Mouse (Mus musculus) layer of hippocampus, postnatal 10 days (tissue): Measurements from ENCODE around the gene Jam2. TPM values are rescaled to one million over a fixed set of nuclear protein-coding genes. Genes with fewer than 3 reads are reported as not detected.

Source experiments
- DNase-seq, 2 experiments: peaks; one replicate each; pipeline ENCODE4 v3.0.0; 2021; ENCODE audit warnings: low spot score in 2 of 2
- total RNA-seq, 2 experiments: library from RNA; stranded (reverse); gene quantifications; 2 replicates each; pipeline ENCODE4 v1.2.3; 2021

Jam2 gene
- total RNA-seq, 2 experiments from 2014 or later: 26.3 to 30.4 TPM

DNA sequence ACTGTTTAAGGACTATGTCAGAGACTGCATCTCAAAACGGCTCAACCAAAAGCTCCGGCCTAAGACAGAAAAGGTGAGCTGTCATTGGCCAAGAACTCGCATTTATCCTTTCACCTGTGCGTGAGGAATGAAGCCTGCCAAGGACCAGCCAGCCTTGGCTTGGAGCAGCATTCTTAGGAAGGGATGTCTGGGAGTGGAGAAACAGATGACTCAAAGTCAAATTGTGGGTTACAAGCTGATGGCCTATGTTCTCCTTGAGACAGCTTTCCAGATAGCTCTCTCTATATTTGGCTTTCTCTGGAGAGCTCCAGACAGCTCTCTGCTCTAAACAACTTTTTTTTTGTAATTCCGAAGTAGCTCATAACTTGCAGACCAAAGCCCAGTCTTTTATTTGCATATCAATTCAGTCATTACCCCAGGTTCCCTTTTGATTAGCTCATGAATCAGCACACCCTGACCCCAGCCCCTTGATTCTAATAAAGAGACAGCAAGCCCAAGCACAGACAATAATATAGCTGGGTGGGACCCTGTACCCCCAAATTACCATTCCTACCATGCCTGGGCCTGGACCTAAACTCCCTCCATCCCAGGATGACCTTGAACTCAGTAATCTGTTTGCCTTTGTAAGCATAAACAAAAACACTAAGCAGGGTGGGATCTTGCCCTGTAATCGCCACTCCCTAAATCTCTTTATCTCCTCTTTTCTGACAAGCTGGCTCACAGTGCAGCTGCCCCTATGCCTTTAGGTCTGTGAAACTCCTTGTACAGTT is 5.1 kb downstream of the Jam2 start:
- no peak for DNase-seq

DNA sequence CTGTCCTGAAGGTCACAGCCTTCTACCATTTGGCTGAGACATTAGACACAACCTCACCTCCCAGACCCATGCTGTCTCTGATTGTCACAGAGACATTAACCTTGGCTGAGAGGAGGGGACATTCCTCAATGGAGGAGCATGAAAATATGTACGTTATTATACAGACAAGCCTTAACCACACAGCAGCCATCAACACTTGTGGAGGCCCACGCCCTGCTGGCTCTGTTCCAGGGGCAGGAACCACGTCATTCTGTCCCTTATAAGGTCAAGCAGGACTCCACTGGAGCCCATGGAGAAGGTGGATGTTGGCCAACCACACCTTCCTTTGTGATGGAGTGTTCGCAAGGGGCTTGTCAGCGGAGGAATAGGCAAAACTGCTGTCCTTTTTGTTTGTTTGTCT is 5.8 kb downstream of the Jam2 start:
- DNase-seq: no peak

- DNase-seq: no peak
These were observed 9.4 kb downstream of the Jam2 start for GRCm38 (mm10) chr16:84783279-84783678.

- DNase-seq: no peak
These were observed 11.0 kb downstream of the Jam2 start for GRCm38 (mm10) chr16:84784966-84785365.

DNA sequence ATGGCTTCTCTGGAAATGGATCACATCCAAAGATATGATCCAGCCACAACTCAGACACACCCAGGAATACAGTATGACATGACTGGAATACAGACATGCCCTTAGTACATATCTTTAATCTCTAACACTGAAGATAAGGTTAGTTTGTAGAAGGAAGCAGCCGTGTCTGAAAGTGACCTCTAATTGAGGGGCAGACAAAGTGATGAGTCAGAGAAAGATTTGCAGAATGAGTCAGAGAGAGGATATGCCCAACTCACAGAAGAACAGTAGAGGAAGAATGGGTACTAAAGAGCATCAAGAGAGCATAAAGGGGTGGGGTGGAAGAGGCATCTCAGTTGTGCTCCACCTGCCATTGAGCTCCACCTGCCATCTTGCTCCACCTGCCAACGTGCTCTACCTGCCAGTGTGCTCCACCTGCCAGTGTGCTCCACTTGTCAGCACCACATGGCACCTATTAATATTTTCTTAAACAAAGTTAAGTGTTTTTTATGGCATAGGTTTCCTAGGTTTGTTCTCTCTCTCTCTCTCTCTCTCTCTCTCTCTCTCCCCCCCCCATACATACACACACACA is 16.8 kb downstream of the Jam2 start:
- no peak for DNase-seq

DNA sequence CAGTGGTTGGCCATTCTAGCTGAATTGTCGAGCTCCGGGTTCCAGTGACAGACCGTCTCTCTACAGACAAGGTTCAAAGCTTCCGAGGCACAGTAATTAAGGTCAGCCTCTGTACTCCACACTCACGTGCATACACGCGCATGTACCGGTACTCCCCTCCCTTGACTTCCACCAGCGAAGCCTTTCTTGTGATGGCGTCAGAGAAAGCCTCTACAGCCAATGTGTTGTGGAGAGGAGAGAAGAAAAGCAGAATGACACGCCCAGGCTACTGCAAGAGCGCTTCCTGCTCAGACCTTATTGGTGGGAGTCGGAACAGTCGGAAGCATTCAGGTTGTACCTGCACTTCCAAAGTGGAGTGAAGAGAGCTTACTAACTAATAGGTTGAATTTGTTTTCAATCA is 19.5 kb downstream of the Jam2 start:
- DNase-seq: no peak

DNA sequence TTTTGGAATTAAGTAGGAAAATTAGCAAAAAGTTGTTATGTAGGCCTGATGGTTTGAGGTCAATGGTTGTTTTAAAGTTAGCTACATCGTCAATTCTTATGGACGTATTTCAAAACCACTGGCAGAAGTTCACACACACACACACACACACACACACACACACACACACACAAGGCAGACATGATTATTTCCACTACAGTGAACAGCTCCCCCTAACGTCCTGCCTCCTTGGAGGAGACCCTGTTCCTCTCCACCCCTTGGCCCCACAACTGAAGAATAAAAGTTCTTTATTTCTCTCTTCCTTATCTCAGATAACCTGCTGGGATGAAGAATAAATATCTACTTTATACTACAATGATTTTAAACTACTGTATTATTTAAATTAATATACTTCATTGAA is 21.4 kb downstream of the Jam2 start:
- DNase-seq: no peak

DNA sequence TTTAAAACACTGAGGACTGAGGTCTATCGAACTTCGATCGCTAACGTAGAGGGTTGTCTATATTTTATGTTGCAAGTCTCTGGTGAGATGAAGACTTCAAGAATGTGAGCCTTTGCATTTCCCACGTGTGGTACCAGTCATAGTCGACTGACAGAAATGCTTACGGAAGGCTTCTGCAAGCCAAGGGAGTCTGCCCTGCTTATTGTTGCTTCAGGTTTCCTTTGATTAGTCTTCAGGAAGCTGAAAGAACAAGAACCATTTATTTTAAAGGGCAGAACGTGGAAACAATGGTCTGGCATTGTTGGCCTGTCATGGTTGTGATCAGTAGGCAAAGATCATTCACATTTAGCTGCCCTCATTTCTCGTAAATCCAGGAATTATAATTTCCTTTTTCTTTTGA is 22.8 kb downstream of the Jam2 start:
- DNase-seq: no peak

- DNase-seq: no peak
These were observed 26.1 kb downstream of the Jam2 start for GRCm38 (mm10) chr16:84800038-84800437.

DNA sequence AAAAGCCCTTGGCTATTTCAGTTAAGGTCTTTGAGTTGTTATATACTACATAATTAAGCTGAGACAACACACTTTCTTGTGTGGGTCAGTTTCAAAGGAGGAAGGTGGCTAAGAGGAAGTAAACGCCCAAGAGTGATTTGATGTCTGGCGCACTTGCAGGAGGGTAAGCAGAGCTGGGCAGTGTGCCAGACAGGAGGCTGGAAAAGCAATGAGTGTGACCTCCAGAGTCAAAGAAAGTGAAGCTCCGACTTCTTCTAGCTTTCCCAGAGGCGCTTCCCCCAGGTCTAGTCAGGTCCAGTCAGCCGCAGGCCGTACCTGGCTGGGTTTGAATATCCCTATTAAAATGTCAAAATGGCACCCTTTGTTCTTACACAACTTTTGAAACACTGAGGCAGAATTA is 28.3 kb downstream of the Jam2 start:
- DNase-seq: peak in 1 of 2 experiments; percentile 19

DNA sequence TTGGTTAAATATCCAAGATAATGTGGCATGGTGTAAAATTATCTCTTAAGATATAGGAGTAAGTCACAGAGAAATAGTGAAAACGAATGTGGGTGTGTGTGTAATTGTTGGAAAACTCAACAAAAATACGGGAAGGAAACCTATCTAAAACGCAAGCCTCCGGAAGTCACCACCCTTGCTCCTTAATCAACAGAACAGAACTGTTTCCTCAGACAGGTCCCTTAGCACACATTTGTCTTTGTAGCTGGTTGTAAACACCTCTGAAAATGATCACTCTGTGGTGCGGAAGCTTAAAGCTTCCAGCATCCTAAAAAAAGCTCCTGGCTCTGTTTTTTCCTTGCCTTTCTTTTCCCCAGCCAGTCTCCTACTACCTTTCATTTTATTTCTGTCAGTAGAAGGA is 30.9 kb downstream of the Jam2 start:
- no peak for DNase-seq

DNA sequence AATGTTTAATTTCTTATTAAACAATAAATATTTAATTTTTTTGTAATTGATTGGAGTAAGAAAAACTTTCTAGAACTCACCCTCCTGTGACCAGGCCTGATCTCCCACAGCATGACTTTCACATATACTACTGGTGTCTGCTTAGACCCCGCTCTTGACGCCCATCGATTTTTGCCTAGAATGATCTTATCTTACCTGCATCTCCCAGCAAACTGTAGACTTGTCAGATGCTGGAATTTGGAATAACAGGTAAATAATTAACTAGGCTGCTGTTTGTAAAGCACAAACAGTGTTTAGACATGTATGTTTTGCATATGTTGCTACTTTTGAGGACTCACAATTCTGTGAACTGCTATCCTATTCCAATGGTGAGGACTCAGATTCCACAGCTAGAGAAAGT is 32.3 kb downstream of the Jam2 start:
- no peak for DNase-seq

DNA sequence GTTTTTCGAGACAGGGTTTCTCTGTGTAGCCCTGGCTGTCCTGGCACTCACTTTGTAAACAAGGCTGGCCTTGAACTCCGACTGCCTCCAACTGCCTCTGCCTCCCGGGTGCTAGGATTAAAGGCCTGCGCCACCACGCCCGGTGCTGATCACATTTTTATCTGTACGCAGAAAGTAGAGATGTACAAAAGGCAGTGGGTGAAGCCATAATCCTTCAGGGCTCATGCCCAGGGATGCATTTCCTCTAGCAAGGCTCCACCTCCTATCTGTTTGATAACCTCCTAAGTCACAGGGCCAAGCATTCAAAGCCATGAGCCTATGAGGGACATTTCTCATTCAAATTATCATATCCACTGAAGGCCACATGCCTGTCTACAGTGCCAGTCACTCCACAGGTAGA is 34.0 kb downstream of the Jam2 start:
- DNase-seq: no peak

DNA sequence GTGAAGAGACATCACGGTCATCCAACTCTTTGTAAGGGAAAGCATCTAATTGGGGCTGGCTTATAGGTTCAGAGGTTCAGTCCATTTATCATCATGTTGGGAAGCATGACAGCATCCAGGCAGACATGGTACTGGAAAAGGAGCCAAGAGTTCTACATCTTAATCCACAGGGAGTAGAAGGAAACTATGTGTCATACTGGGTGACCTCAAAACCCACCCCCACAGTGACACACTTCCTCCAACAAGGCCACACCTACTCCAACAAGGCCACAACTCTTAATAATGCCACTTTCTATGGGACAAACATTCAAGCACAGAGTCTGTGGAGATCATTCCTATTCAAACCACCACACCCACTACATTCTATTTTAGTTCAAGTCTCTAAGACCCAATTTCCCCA is 36.3 kb downstream of the Jam2 start:
- DNase-seq: no peak

GRCm38 (mm10) chr16:84813852-84814251 is 39.9 kb downstream of the Jam2 start:
- no peak for DNase-seq

DNA sequence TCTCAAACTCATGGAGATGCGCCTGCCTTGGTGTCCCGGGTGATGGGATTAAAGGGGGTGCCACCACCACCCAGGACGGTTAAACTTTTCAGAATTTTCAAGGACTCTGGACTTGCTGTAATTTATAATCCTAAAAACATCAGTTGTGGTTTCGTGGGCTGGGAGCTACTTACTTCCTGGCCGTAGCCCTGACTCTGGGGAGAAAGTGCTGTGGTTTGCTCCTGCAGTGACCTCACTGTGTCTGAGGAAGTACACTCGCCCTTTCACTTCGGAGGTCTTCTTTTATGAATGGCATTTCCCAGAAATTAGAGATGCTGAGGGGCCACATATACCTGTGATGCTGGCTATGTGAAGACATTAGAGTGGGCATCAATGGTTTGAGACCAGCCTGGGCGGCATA is 40.6 kb downstream of the Jam2 start:
- no peak for DNase-seq

DNA sequence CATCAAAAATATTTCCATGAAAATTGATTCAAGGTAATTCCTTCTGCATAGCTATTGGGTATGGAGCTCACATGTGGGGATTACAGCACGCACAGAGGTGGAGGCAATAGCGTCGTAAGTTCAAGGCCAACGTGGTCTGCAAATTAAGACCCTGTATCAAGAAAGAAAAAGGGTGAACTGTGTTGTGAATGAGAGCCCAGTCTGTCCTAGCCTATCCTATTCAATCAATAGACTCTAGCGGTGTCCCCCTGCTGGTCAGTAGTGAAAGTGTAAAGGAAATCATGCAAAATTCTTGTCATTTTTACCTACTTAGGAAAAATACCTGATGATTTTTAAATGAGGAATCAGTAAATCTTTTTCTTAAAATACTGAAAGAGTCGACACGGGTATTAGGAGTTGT is 43.5 kb downstream of the Jam2 start:
- DNase-seq: peak in 1 of 2 experiments; percentile 52

- no peak for DNase-seq
These were observed 51.1 kb downstream of the Jam2 start for GRCm38 (mm10) chr16:84825009-84825408.

DNA sequence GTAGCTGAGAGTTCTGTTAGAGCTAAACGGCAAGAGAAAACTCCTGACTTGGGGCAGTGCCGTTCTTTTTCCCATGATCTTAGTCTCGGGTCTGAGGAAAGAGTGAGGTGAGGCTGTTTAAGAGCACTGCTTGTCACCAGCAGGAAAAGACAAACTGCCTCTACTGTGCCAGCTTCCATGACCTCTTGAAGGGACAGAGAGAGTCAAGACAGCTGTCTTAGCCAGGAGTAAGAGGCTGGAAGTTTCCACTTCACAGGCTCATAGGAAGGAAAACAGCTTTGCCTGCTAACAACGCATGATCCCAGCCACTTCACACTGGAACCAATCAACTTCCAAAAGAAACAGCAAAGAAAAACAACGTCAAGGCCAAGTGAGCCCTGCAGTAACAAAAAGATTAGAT is 57.8 kb downstream of the Jam2 start:
- DNase-seq: no peak

DNA sequence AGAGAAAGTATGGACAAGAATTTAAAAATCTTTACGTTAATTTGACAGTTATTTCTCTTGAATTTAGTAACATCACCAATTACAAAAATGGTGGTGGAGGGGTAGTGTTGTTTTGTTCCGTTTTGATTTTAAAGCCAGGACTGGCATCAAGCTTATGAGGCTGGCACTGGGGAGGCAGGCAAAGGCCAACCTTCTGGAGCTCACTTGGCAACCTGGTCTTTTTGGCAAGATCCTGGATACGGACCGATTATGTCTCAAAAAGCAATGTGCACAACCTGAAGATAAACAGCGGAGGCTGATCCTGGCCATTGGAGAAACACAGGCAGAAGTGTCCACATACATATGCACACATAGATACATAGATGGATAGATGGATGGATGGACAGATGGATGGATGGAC is 58.8 kb downstream of the Jam2 start:
- DNase-seq: peak; percentile 46 to 55

DNA sequence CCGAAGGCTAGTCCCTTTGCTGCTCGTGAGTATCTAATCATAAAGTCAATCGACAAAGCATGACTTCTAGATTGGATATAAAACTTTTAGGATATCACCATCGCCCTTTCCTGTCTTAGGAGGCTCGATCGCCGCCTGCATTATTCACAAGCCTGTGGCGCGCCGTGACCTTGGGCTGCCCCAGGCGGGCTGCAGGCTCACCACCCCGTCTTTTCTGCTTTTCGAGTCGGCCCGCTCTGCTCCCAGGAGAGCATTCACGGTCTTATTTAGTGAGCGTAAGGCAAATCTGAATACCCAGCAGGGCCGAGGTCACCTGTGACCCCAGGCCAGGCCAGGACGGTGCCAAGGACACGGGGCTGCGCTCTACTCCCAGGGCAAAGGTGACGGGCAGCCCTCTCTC is 60.4 kb downstream of the Jam2 start:
- no peak for DNase-seq

- DNase-seq: peak; percentile 85 to 86
These were observed 61.0 kb downstream of the Jam2 start, which contains the start of gene Gabpa for GRCm38 (mm10) chr16:84834745-84835440. TSS of gene Gabpa (plus strand) at chr16:84834925.

DNA sequence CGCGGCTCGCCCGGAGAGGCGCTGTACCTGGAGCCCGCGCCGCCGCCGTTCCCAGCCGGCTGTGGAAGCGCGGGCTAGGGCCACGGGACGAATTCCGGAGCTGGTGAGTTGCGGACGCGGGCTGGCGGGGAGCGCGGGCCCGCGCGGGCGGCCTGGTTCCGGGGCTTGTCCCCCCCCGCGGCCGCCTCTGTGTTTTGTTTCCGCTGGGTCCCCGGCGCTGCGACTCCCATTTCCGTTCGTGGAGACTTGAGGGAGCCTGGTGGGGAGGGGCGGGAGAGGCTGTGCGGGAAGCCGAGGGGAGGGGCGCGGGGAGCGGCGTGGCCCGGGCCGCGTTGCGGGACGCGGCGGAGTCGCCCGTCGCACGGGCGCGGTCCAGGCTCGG is 61.5 kb downstream of the Jam2 start, which contains the start of gene Atp5j:
Gene Atp5j (minus strand): TSS at position 185 of the 382 bp plus-strand sequence.
- DNase-seq: peak; percentile 73 to 84
